In the genomic region with DNA sequence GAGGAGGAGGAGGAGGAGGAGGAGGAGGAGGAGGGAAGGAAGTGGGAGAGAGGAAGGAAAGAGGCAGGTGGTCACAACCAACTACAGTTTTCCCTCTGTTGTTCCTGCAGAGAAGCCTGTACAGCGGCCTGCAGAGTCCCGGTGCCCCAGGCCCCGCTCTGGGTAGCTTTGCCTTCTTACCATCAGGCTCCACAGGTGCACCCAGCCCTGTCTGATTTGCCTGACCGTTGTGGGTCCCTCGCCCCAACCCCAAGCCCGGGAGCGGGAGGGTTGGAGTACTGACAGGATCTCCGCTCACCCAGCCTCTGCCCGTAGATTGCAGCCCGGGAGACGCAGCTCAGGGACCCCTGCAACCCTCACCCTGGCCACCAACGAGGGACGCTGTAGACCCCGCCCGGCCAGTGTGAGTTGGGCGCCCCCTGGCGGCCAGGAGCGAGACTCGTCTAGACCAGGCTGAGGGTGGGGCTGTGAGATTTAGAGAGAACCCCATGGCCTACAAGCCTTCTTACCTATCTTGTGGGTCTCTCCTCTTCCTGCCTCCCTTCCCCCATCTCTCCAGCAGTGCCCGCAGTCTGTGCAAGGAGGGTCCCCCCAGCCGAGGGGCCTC, we compare ENCODE assay signal across 7 mouse cellular contexts. TPM values are rescaled to one million over a fixed set of nuclear protein-coding genes. Genes with fewer than 3 reads are reported as not detected.
A peak's percentile ranks its signal among the peaks of the same experiment; 100 is the strongest.
DNase-seq lines count a peak whose midpoint lies in the region; ATAC-seq lines count a peak whose summit lies in the region.

No protein-coding gene starts in this region.

- 2% methylated on average over 21 of the region's 21 CpGs for WGBS in hindbrain, embryonic 13.5 days
- 3% methylated on average over 21 of the region's 21 CpGs for WGBS in midbrain, embryonic 10.5 days

- peak overlapping the region; percentile 49 for H3K9ac ChIP-seq in hindbrain, embryonic 13.5 days

- H3K9me3 ChIP-seq in hindbrain, embryonic 13.5 days = no peaks in the 10 kb centered on the region
- H3K9me3 ChIP-seq in midbrain, embryonic 10.5 days (replicated peaks) = no peaks in the 10 kb centered on the region

- intact Hi-C loops in left cerebral cortex, postnatal 4 days (cut with DNase I) = loop anchor here (10.0 kb wide), 1 partner anchor 252 kb away; no protein-coding TSS in a partner anchor

- peak; percentile 85 for DNase-seq in ZHBTc4 (ENCODE audit: low read depth, low spot score)
- peak; percentile 52 for DNase-seq in cerebellum, adult 9-11 months
- DNase-seq in frontal cortex, postnatal 36 days (ENCODE audit: low spot score in 2 of 2) = peak; percentile 43 to 49
- peak; percentile 83 for DNase-seq in left cerebral cortex, postnatal 4 days
- peak; percentile 90 for DNase-seq in midbrain, embryonic 10.5 days (ENCODE audit: low spot score)
- DNase-seq in spleen, adult 12 weeks (ENCODE audit: low spot score) = peak; percentile 59

- H3K27ac ChIP-seq in hindbrain, embryonic 13.5 days = no peak overlapping the region
- H3K27ac ChIP-seq in midbrain, embryonic 10.5 days (replicated peaks) = peak overlapping the region; percentile 50

- H3K4me2 ChIP-seq in hindbrain, embryonic 13.5 days = peak overlapping the region; percentile 49

- H3K4me3 ChIP-seq in hindbrain, embryonic 13.5 days = peak overlapping the region; percentile 27
- peak overlapping the region; percentile 45 for H3K4me3 ChIP-seq in midbrain, embryonic 10.5 days

- peak; percentile 77 for ATAC-seq in hindbrain, embryonic 13.5 days (ENCODE audit: low FRiP score)

- no peaks in the 10 kb centered on the region for H3K36me3 ChIP-seq in hindbrain, embryonic 13.5 days
- no peaks in the 10 kb centered on the region for H3K36me3 ChIP-seq in midbrain, embryonic 10.5 days

- H3K4me1 ChIP-seq in hindbrain, embryonic 13.5 days (replicated peaks) = peaks cover 11% of the 10 kb centered on the region
- H3K4me1 ChIP-seq in midbrain, embryonic 10.5 days = peaks cover 17% of the 10 kb centered on the region

- peaks cover 40% of the 10 kb centered on the region for H3K27me3 ChIP-seq in hindbrain, embryonic 13.5 days
- H3K27me3 ChIP-seq in midbrain, embryonic 10.5 days (ENCODE audit: low read depth, poor library complexity, severe bottlenecking) = peaks cover 35% of the 10 kb centered on the region

RNA-seq across cellular contexts. Expression of a gene that starts 5.5 kb away (rescaled TPM):
- polyA plus RNA-seq in hindbrain, embryonic 13.5 days (2015; fragmentation: Nextera tagmentation; extraction: Ambion mirVana) = 44.3 and 52.3 TPM in 2 replicates
- 10 to 100 TPM; 48.3 to 56.0 TPM for total RNA-seq in left cerebral cortex, postnatal 4 days (2021)
- 66.1 and 73.4 TPM in 2 replicates for polyA plus RNA-seq in midbrain, embryonic 10.5 days (2016; fragmentation: Nextera tagmentation; extraction: Ambion mirVana)

RNA-seq across cellular contexts. Expression of a gene that starts 27.1 kb away (rescaled TPM):
- 0.40 TPM in 2 replicates for polyA plus RNA-seq in hindbrain, embryonic 13.5 days (2015; fragmentation: Nextera tagmentation; extraction: Ambion mirVana)
- total RNA-seq in left cerebral cortex, postnatal 4 days (2021) = under 1 TPM; 0.72 to 0.94 TPM
- 0.46 and 0.86 TPM in 2 replicates for polyA plus RNA-seq in midbrain, embryonic 10.5 days (2016; fragmentation: Nextera tagmentation; extraction: Ambion mirVana)

RNA-seq across cellular contexts. Expression of a gene that starts 27.3 kb away (rescaled TPM):
- polyA plus RNA-seq in hindbrain, embryonic 13.5 days (2015; fragmentation: Nextera tagmentation; extraction: Ambion mirVana) = 53.6 and 58.2 TPM in 2 replicates
- 10 to 100 TPM; 42.2 to 44.7 TPM for total RNA-seq in left cerebral cortex, postnatal 4 days (2021)
- 38.2 and 41.3 TPM in 2 replicates for polyA plus RNA-seq in midbrain, embryonic 10.5 days (2016; fragmentation: Nextera tagmentation; extraction: Ambion mirVana)

RNA-seq across cellular contexts. Expression of a gene that starts 27.7 kb away (rescaled TPM):
- 12.5 and 14.3 TPM in 2 replicates for polyA plus RNA-seq in hindbrain, embryonic 13.5 days (2015; fragmentation: Nextera tagmentation; extraction: Ambion mirVana)
- total RNA-seq in left cerebral cortex, postnatal 4 days (2021) = 10 to 100 TPM; 11.7 to 14.6 TPM
- 16.1 and 18.1 TPM in 2 replicates for polyA plus RNA-seq in midbrain, embryonic 10.5 days (2016; fragmentation: Nextera tagmentation; extraction: Ambion mirVana)

RNA-seq across cellular contexts. Expression of a gene that starts 35.5 kb away (rescaled TPM):
- 32.6 and 36.4 TPM in 2 replicates for polyA plus RNA-seq in hindbrain, embryonic 13.5 days (2015; fragmentation: Nextera tagmentation; extraction: Ambion mirVana)
- total RNA-seq in left cerebral cortex, postnatal 4 days (2021) = 10 to 100 TPM; 33.0 to 34.5 TPM
- 28.4 and 30.7 TPM in 2 replicates for polyA plus RNA-seq in midbrain, embryonic 10.5 days (2016; fragmentation: Nextera tagmentation; extraction: Ambion mirVana)
